Mouse (Mus musculus) liver, postnatal 0 days (tissue): ENCODE measurements at regions not wholly inside any gene's neighbourhood (a gene's known extent, or its start where the extent isn't known, plus 50 kb on each side); places are given as distances from the start of the nearest gene placed in this dataset.

Source experiments
- CTCF ChIP-seq: sonication (generic); IDR thresholded peaks from 2 replicates; pipeline ENCODE4 v1.5.1; 2016; ENCODE audit warnings: antibody characterized with exemption, low read depth
- EP300 ChIP-seq: IDR thresholded peaks from 2 replicates; pipeline ENCODE4 v1.6.1; 2016; ENCODE audit warnings: antibody characterized with exemption, low read depth, mild to moderate bottlenecking

DNA sequence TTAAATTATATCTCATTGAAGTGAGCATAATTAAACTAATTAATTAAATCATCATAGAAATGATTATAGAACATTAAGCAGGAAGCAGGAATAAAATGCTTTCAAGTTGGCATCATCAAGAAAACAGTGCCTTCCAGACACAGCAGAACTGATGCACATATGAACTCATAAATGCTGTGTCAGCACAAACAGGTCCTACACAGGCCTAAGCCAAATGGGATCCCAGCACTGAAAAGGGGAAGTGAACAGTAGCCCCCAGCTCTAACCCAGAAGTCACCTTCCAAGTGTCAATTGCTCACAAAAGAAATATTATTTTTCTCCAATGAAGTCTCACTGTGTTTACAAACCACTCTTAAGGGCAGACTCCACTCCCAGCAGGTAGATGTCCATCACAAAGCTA is 93.0 kb upstream of the Chmp2b start:
- TF ChIP-seq CTCF (no peak), EP300 (no peak)
